Mouse (Mus musculus): ENCODE measurements around the gene Gmpr2. TPM values are rescaled to one million over a fixed set of nuclear protein-coding genes. Genes with fewer than 3 reads are reported as not detected.

Gene Gmpr2
- 10 to 100 TPM; 28.5 to 30.2 TPM for total RNA-seq (2023)

DNA sequence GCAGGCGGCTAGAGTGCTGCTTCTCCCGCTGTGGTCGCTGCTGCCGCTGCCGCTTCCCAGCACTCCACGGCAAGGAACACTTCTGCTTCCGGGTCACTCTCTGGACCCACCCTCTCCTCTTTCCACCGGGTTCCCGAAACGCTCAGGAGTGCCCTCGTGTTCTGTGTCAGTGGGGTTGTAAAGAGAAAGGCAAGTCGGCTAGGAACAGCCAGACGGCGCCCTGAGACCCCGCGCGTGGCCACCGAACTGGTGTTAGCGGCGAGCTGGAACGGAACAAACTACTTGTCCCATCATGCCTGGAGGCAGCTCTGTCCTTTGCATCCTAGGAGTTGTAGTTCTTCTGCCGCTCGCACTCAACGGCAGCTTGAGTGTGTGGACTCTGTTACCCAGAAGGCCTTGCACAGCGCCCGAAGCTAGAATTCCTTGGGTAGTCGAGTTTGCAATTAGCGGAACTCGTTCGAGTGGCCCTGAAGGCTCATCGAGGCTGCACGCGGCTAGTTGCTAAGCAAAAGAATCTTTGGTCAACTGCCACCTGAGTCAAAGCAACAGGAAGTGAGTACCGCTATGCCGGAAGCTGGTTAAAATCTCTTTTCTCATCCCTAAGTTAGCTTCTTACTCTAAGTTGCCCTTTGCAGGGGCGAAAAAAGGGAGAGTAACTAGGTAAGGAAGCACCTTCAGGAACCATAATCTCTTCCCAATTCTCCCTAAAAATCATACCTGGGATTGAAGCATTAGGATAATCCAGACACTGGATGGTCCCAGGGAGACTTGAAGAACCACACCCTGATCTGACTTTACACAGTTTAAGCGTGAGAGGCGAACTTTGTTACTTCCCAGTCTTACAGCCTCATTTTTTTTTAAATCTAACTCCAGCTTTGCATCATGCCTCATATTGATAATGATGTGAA is at the start of gene Gmpr2, which contains the start of gene Nedd8:
Gmpr2 (plus strand) TSS at position 109 of the 908 bp plus-strand sequence.
Nedd8 (minus strand) TSS at position 292 of the 908 bp plus-strand sequence.

DNA sequence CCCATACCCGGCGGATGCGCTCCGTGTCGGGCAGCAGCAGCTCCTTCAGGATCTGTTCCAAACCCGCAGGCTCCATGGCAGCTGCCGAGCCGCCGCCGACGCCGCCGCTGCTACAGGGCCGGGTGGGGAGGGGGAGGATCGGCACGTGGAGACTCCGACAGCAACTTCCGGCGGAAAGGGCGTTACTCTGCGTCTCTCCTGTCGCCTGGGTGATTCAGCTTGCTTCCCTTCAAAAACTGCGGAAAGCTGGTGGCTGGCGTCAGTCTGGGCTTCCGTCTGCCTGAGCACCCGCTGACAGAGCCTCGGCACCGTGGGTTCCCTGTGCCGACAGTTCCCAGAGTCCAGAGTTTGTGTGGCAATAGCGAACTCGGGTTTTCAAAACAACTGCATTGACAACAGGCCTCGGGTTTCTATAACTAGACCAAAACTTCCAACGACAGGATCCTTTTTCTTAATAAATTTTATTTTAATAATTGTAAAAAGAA is 36.2 kb upstream of the Gmpr2 start, which contains the start of gene Ipo4:
Ipo4 (minus strand) TSS at position 435 of the 485 bp plus-strand sequence.

DNA sequence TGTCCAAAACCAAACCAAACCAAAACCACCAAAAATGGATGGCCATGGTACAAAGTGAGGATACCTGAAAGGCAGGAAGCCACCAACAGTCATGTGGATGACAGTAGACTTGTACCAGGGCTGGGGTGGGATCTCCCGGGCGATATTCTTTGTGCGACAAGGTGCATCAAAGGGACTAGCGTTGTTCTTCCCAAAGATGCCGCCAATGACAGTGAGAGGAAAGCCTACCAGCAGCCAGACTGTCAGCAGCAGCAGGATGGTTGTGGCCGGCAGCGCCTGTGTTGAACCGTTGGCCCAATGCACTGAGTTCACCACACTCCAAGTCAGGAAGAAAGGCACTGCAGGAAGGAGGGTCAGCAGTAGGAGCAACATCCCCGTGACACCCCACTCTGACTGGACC is 33.9 kb upstream of the Gmpr2 start, which contains the start of gene Gm49378:
Gm49378 (minus strand) TSS at position 101 of the 400 bp plus-strand sequence.

DNA sequence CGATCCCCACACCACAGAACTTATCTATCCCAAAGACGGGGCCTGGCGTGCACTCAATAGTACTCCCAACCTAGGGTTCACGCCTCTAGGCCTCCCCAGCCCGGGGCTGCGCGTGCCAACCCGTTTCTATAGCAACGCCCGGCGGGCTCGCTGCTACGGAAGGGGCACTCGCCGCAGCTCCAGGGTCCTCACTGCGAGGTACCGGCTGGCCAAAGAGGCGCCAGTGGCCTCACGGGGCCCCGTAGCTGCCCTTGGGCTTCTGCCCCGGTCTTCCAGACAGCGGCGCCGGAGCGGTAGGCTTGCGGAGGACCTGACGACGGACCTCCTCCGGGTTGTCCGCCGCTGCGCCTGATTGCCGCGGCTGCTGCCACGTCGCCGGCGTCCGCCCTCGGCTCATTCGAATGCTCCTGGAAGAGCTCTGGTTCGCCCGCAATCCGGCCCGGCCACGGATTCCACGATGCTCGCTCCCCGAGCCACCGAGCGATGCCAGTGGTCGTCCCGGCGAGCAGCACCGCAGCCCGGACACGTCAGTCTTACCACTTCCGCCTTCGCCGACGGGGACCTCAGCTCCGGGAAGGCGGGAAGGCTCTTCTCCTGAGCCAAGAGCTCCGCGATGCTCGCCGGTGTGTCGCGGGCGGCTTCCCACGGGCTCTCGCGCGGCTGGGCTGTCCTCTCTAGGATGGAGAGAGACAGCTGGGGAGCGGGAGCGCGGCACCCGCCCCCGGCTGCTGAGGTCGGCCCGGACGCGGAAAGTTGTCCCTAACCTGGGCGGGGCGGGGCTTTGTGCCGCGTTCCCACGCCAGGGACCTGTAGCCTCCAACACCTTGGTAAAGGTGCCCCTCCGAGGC is 28.5 kb upstream of the Gmpr2 start, which contains the start of gene Tm9sf1:
Tm9sf1 (minus strand) TSS at position 747 of the 848 bp plus-strand sequence.

DNA sequence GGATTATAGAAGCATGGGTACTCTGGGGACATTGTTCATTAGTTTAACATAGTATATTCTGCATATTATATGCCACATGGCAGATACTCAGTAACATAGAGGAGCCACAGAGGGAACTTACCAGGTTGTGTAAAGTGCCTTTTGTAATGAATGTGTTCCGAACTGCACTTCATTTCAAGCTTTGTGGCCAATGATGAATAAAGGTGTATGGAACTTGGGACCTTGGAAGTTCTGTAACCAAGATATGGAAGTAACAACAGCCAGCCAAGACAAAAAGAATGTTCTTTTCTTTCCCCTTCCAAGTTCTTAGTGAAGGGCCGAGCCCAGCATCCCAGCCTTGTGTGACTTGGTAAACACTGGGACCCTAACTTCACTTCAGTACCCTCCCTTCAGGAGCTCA is 21.9 kb upstream of the Gmpr2 start, which contains the start of gene Tssk4:
Tssk4 (plus strand) TSS at position 301 of the 400 bp plus-strand sequence.

DNA sequence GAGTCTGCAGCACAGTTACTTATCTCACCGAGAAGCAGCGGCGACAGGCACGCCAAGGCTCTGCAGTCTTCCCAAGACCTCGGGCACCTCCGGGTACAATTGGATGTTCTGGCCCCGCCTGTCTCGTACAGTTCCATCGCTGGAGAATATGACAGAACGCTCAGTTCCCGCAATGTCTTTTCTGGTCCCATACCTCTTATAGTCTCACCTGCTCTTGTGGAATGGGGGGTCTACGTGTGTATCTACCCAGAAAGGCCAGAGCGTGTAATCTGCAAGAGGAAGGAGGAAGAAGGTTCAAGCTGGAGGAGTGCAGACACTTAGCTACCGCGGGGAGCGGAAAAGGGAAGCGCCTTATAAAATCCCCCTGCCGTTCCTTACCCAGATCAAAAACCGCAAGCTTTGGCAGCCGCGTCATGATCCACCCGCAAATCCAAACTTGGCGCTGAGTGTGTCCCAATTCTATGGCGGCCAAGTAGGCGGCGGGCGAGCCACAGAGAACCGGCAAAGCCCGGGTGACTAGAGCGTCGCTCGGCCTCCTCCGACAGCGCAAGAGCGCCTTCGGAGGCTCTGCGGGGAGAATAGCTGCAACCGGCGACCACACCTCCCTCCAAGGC is 11.7 kb upstream of the Gmpr2 start, which contains the start of gene Mdp1:
Mdp1 (minus strand) TSS at position 549 of the 614 bp plus-strand sequence.

DNA sequence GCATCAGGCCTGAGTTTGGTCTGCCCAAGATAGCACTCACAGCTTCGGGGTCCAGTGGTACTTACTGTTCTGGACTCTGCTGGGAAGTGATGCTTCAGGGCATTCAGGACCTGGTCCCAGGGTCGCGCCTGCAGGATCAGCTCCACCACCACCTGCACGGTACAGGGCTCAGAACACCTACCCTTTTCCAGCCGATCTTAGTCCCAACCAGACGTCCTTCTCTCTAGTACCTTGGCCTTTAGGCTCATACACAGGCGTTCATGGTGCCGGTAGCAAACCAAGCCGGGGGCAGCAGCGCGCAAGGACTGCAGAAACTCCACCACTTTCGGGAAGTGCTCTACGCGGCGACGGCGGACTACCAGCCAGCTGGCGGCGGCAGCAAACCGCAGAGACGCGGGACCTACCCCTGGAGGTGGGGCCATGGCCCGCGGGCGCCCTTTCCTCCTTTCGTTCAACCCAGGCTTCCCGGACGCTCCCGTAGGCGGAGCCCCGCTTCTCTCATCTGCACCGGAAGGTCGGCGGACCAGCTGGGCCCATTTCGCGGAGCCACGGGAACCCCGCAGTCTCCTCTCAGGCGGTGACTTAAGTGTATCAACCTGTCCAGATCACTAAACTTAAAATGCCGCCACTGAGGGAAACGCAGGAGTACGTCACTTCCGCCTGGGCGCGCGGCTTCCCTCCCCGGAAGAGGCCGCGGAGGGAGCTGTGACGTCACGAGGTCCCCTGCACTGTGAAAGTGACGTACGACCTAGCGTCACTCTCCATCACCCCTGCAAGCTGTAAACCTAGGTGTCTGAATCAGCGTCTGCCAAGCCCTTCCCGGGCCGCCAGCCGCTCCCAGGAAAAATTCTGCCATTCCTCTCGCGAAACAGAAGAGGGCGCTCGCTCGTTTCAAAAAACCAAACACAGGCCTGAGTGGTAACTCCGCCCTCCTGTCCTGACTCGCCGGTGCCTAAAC is 9.7 kb downstream of the Gmpr2 start, which contains the start of gene Tinf2:
Tinf2 (minus strand) TSS at position 661 of the 958 bp plus-strand sequence.

DNA sequence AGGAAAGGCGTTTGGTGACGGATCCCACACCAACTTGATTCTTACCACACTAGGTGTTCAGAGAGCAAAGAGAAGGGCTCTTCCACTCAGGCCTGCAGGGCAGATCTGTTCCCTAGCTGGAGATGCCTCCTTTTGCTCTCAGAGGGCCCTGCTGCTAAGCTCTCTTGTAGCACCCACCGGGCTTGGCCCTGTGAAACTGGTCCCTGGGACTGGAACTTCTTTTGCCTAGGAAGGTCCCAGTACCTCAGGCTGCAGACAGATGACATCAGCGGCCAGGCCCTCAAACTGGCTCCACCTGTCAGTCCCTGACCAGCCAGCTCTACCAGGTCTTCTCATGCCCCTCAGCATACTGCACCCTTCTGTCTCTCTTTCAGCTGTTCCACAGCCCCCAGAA is 42.0 kb downstream of the Gmpr2 start, which contains the start of gene Tgm1:
Tgm1 (minus strand) TSS at position 198 of the 394 bp plus-strand sequence.

DNA sequence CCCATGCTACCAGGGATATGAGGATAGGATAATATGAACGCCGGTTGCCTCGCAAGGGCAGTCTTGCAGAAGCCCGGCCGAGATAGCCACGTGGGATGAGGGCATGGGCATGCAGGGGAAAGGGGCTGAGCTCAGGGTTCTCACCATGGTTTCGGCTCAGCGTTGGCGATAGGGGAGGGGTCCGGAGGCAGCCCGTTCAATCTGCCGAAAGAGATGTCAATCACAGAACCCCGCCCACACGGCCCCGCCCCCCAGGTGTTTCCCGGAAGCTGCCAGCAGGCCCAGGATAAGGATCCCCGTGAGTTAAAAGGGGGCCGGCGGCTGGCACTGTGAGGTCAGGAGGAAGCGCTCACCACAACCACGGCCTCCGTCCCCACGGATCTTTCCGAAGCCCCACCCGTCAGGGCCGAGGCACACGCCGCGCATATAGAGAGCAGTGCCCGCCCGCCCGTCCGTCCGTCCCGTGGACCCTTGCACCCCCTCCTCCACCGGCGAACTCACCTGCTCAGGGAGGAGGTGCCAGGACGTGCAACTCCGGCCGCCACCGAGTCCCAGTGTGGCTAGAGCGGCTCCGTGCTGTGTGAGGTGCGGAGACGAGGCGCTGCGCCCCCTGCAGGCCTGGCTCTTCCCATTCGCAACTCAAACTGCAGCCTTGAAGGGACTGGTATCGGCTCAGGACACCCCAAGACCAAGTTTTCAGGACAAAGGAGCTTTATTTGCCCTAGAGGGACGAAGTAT is 50.1 kb downstream of the Gmpr2 start, which contains the start of gene Rabggta:
Rabggta (minus strand) TSS at position 564 of the 738 bp plus-strand sequence.

Other genes starting within 250 kb of the Gmpr2 start
- 10 to 100 TPM; 22.3 to 32.4 TPM for gene Dhrs4, start 193.2 kb upstream of the Gmpr2 start, total RNA-seq (2023)
- gene Carmil3, start 181.3 kb upstream of the Gmpr2 start, total RNA-seq (2023), result 1 to 10 TPM; 4.1 to 5.0 TPM
- gene Cpne6, start 161.5 kb upstream of the Gmpr2 start, total RNA-seq (2023), result not detected
- not detected for gene Nrl, start 147.0 kb upstream of the Gmpr2 start, total RNA-seq (2023)
- gene Pck2, start 131.7 kb upstream of the Gmpr2 start, total RNA-seq (2023), result 10 to 100 TPM; 64.0 to 67.0 TPM
- 10 to 100 TPM; 86.0 to 92.9 TPM for gene Dcaf11, start 111.9 kb upstream of the Gmpr2 start, total RNA-seq (2023)
- gene A730061H03Rik, start 111.5 kb upstream of the Gmpr2 start, total RNA-seq (2023), result 10 to 100 TPM in 1 of 2 experiments, 1 to 10 TPM in 1; 8.3 to 10.5 TPM
- not detected for gene Fitm1, start 96.3 kb upstream of the Gmpr2 start, total RNA-seq (2023)
- gene Psme1, start 93.8 kb upstream of the Gmpr2 start, total RNA-seq (2023), result 100 to 1,000 TPM; 235 to 258 TPM
- 1 to 10 TPM; 5.3 to 5.5 TPM for gene Emc9, start 86.6 kb upstream of the Gmpr2 start, total RNA-seq (2023)
- gene Psme2, start 80.8 kb upstream of the Gmpr2 start, total RNA-seq (2023), result 100 to 1,000 TPM; 310 to 354 TPM
- gene Rnf31, start 80.2 kb upstream of the Gmpr2 start, total RNA-seq (2023), result 100 to 1,000 TPM; 122 to 132 TPM
- gene Irf9, start 68.4 kb upstream of the Gmpr2 start, total RNA-seq (2023), result 100 to 1,000 TPM in 1 of 2 experiments, 10 to 100 TPM in 1; 96.0 to 123 TPM
- gene Rec8, start 53.9 kb upstream of the Gmpr2 start, total RNA-seq (2023), result 1 to 10 TPM in 1 of 2 experiments, under 1 TPM in 1; 0.92 to 1.3 TPM
- gene Ipo4, start 36.0 kb upstream of the Gmpr2 start, total RNA-seq (2023), result 10 to 100 TPM; 60.2 to 61.5 TPM
- 1 to 10 TPM; 1.7 to 3.5 TPM for gene Gm49378, start 34.0 kb upstream of the Gmpr2 start, total RNA-seq (2023)
- 10 to 100 TPM; 46.3 to 48.5 TPM for gene Tm9sf1, start 28.1 kb upstream of the Gmpr2 start, total RNA-seq (2023)
- 1 to 10 TPM; 2.9 to 4.8 TPM for gene Tssk4, start 21.8 kb upstream of the Gmpr2 start, total RNA-seq (2023)
- 10 to 100 TPM; 47.2 to 57.2 TPM for gene Mdp1, start 11.4 kb upstream of the Gmpr2 start, total RNA-seq (2023)
- 100 to 1,000 TPM; 171 to 189 TPM for gene Nedd8, start 183 bp downstream of the Gmpr2 start, total RNA-seq (2023)
- 100 to 1,000 TPM; 130 to 157 TPM for gene Tinf2, start 9.9 kb downstream of the Gmpr2 start, total RNA-seq (2023)
- gene Tgm1, start 42.0 kb downstream of the Gmpr2 start, total RNA-seq (2023), result 1 to 10 TPM; 1.8 to 2.0 TPM
- gene Rabggta, start 50.3 kb downstream of the Gmpr2 start, total RNA-seq (2023), result 10 to 100 TPM; 81.0 to 97.5 TPM
- 10 to 100 TPM; 25.6 to 29.9 TPM for gene Dhrs1, start 73.7 kb downstream of the Gmpr2 start, total RNA-seq (2023)
- 10 to 100 TPM; 32.3 to 39.4 TPM for gene Nop9, start 73.8 kb downstream of the Gmpr2 start, total RNA-seq (2023)
- not detected for gene Cideb, start 86.5 kb downstream of the Gmpr2 start, total RNA-seq (2023)
- gene Ltb4r2, start 89.5 kb downstream of the Gmpr2 start, total RNA-seq (2023), result under 1 TPM; 0.52 to 0.53 TPM
- not detected for gene Ltb4r1, start 94.0 kb downstream of the Gmpr2 start, total RNA-seq (2023)
- under 1 TPM in 1 of 2 experiments, not detected in 1; 0.44 TPM for gene Adcy4, start 112.2 kb downstream of the Gmpr2 start, total RNA-seq (2023)
- 10 to 100 TPM; 57.2 to 75.3 TPM for gene Ripk3, start 116.9 kb downstream of the Gmpr2 start, total RNA-seq (2023)
- gene Nfatc4, start 151.2 kb downstream of the Gmpr2 start, total RNA-seq (2023), result not detected
- not detected for gene Nynrin, start 182.1 kb downstream of the Gmpr2 start, total RNA-seq (2023)
- under 1 TPM in 1 of 2 experiments, not detected in 1; 0.32 TPM for gene Cbln3, start 212.5 kb downstream of the Gmpr2 start, total RNA-seq (2023)
- 100 to 1,000 TPM; 111 to 115 TPM for gene Khnyn, start 213.0 kb downstream of the Gmpr2 start, total RNA-seq (2023)
- gene Sdr39u1, start 228.4 kb downstream of the Gmpr2 start, total RNA-seq (2023), result 10 to 100 TPM; 24.9 to 30.8 TPM

Measured in B cell, adult 67 days (primary cell).